Mouse (Mus musculus): ENCODE measurements at regions not wholly inside any gene's neighbourhood (a gene's known extent, or its start where the extent isn't known, plus 50 kb on each side); places are given as distances from the start of the nearest gene placed in this dataset.

GRCm38 (mm10) chr15:60111885-60112284 is 95.5 kb upstream of the 4933412E24Rik start:
- intact Hi-C loops (cut with DNase I): no loop called here
- no peak for DNase-seq

GRCm38 (mm10) chr15:60111046-60111445 is 94.6 kb upstream of the 4933412E24Rik start:
- intact Hi-C loops (cut with DNase I): no loop called here
- no peak for DNase-seq

- DNase-seq: no peak
- intact Hi-C loops (cut with DNase I): loop anchor here (10.0 kb wide), 1 partner anchor 991 kb away; no protein-coding TSS in a partner anchor
These were observed 87.7 kb upstream of the 4933412E24Rik start for GRCm38 (mm10) chr15:60104126-60104525.

GRCm38 (mm10) chr15:60101485-60102280 is 85.3 kb upstream of the 4933412E24Rik start:
- no peak for DNase-seq
- intact Hi-C loops (cut with DNase I): loop anchor here (10.0 kb wide), 1 partner anchor 993 kb away; no protein-coding TSS in a partner anchor

- intact Hi-C loops (cut with DNase I): no loop called here
- DNase-seq: peak in 1 of 2 experiments; percentile 14
These were observed 80.7 kb upstream of the 4933412E24Rik start for GRCm38 (mm10) chr15:60097141-60097540.

- no peak for DNase-seq
- intact Hi-C loops (cut with DNase I): no loop called here
These were observed 79.7 kb upstream of the 4933412E24Rik start for GRCm38 (mm10) chr15:60096131-60096530.

GRCm38 (mm10) chr15:60089921-60090320 is 73.5 kb upstream of the 4933412E24Rik start:
- DNase-seq: no peak
- intact Hi-C loops (cut with DNase I): no loop called here

DNA sequence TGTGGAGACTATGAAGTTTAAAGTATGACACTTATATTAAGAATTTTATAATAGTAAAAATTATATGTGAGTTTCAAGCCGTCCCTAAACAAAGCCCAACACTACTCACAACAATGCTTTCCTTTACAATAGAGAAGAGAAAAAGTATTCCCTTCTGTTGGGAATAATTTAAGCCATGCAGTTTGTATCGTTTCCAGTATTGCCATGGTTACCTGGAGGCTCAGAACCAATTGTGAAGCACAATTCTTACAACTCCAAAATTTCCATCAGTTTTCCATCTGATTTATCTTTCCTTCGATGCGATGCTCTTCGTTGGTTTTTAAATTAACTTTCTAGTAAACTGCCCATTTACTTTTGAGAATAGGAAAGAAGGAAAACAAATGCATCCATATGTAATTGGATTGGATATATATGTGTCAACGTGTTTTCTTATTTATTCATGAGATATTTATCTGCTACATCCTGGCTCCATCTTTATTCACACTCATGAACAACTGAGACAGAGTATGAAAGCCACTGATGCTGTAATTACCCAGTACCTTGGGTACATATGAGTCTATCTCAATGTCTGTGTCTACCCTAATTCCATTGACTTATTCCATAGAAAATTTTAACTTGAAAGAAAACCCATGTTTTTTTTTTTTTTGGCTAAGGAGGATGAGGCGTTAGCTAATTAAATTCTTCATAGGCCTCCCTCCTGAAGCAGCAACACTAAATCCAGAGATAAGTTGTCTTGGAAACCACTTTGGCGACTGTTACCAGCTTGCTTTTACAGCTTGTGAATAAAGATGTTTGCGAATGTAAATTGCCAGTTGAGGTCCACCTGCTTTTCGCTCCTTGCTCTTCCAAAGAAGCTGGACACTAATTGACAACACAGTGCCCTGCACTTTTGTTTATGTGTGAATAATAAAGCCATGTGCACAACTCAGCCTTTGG is 72.8 kb upstream of the 4933412E24Rik start:
- intact Hi-C loops (cut with DNase I): no loop called here
- DNase-seq: no peak
